Mouse (Mus musculus) erythroblast, embryonic 14.5 days (primary cell): ENCODE data around the gene Foxp1.

ENCODE experiments used
- GATA1 ChIP-seq: IDR thresholded peaks from 2 replicates; pipeline ENCODE4 v1.6.1; 2012; ENCODE audit warnings: low read length, inconsistent platforms, mixed read lengths
- TAL1 ChIP-seq: IDR thresholded peaks from 3 replicates; pipeline ENCODE4 v1.6.1; 2012; ENCODE audit warnings: low read length, inconsistent platforms, mixed read lengths

- no peak for TF ChIP-seq TAL1
- TF ChIP-seq GATA1: no peak
Measured at GRCm38 (mm10) chr6:99097191-99097590, 425.3 kb downstream of the Foxp1 start.
